Mouse (Mus musculus): ENCODE results near the gene Cdk5r2.

The Cdk5r2 gene

GRCm38 (mm10) chr1:74851001-74851775 lies 3.5 kb upstream of the Cdk5r2 start:
- in situ Hi-C loops (cut with MboI), result no loop called here

DNA sequence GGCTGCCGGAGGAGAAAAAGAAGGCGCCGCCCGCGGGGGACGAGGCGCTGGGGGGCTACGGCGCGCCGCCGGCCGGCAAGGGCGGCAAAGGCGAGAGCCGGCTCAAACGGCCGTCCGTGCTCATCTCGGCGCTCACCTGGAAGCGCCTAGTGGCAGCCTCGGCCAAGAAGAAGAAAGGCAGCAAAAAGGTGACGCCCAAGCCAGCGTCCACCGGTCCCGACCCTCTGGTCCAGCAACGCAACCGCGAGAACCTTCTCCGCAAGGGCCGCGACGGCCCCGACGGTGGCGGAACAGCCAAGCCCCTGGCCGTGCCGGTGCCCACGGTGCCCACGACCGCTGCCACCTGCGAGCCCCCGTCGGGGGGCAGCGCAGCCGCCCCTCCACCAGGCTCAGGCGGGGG lies 422 bp downstream of the Cdk5r2 start:
- in situ Hi-C loops (cut with MboI), result no loop called here

- in situ Hi-C loops (cut with MboI), result no loop called here
Measured at GRCm38 (mm10) chr1:74855651-74856438, 1.1 kb downstream of the Cdk5r2 start.

DNA sequence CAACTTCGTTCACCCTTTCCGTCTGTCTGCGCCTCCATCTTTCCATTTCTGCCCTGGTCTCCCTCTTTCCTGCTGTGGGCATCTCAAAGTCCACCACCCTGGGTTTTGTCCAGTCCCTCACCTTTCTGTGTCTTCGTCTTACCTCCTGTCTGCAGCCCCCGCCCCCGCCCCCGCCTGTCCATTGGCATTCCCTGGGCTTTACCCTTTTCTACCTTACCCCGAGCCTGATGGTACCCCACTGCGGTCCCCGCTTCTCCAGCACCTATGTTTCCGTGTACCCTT lies 1.6 kb downstream of the Cdk5r2 start:
- in situ Hi-C loops (cut with MboI), result no loop called here

GRCm38 (mm10) chr1:74856791-74857190 lies 2.1 kb downstream of the Cdk5r2 start:
- in situ Hi-C loops (cut with MboI), result no loop called here

DNA sequence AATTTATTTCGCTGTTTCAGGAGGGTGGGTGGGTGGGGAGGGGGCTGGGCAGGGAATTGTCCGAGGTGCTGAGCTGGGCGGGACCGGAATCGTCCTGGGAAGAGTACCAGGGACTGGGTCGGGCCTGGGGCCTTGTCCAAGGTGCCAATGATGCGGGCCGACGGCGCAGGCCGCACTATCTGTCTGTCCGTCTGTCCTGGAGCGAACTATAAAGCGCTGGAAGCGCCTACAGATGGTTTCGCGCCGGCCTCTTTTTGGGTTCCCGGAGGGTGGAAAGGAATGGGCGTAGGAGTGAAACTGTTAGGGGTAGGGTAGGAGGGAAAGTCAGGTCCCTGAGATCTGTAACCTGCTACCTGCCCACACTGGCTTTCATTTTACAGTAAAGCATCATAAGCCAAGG lies 2.5 kb downstream of the Cdk5r2 start:
- in situ Hi-C loops (cut with MboI), result no loop called here

GRCm38 (mm10) chr1:74857677-74858076 lies 2.9 kb downstream of the Cdk5r2 start:
- in situ Hi-C loops (cut with MboI), result no loop called here

DNA sequence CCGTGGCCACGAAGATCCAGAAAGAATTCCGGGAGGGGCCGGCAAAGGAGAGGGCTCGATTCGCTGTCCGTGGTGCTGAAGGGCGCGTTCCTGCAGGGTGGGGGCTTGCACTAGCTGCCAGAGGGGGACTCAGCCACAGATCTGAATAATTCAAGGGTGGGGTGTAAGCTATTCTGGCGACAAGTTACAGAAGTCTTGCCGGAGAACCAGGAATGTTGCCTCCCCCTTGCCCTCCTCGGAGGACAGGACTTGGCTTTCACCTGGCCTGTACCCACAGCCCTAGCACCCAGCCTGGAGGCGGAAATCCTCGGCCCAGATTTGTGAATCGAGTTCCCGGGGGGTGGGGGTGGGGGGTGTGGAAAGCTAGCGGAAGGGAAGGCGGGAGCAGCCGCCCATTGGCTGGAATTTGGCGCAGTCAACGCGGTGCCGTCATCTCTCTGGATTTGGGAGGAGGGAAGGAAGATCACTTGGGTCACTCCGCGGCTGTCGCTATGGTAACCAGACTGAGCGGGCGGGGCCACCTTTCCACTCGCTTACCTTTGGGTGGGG lies 3.5 kb downstream of the Cdk5r2 start:
- in situ Hi-C loops (cut with MboI), result no loop called here

DNA sequence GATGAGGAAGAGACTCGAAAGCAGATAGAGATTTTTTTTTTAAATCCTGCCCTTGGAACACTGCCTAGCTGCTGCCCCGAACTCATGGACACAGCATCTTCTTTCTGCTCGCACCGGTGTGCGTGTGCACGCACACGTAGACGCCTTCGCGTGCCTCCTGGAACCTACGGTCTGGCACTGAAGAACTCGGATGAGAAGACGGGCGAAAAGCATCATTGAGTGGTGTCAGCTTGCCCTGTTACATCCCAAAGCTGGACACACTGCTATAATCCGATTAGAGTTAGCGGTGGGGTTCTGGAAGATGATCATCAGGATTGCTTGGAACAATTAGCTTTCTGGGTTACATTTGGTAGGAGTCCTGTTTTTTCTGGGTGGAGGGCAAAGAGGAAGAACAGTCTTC lies 4.1 kb downstream of the Cdk5r2 start:
- in situ Hi-C loops (cut with MboI), result no loop called here

GRCm38 (mm10) chr1:74859223-74859984 lies 4.7 kb downstream of the Cdk5r2 start:
- in situ Hi-C loops (cut with MboI), result no loop called here

GRCm38 (mm10) chr1:74861783-74862182 lies 7.0 kb downstream of the Cdk5r2 start:
- in situ Hi-C loops (cut with MboI), result no loop called here

DNA sequence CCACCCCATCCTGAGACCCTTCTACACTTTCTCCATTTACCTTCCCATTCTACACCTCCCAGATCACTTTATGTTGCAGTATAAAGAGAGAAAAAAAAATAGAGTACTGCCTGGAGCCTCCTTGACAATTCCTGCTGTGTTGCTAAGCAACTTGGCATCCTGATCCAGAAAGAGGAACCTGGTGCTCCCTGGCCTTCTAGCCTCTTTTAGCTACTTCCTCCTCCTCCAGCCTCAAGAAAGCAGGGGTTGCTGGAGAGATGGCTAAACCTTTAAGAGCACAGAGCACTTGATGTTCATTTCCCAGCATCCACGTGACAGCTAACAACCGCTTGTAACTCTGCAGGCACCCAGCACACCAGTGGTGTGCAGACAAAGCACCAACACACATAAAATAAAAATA lies 17.5 kb downstream of the Cdk5r2 start:
- in situ Hi-C loops (cut with MboI), result no loop called here

- in situ Hi-C loops (cut with MboI), result no loop called here
Measured at GRCm38 (mm10) chr1:74877199-74877598, 22.5 kb downstream of the Cdk5r2 start.

DNA sequence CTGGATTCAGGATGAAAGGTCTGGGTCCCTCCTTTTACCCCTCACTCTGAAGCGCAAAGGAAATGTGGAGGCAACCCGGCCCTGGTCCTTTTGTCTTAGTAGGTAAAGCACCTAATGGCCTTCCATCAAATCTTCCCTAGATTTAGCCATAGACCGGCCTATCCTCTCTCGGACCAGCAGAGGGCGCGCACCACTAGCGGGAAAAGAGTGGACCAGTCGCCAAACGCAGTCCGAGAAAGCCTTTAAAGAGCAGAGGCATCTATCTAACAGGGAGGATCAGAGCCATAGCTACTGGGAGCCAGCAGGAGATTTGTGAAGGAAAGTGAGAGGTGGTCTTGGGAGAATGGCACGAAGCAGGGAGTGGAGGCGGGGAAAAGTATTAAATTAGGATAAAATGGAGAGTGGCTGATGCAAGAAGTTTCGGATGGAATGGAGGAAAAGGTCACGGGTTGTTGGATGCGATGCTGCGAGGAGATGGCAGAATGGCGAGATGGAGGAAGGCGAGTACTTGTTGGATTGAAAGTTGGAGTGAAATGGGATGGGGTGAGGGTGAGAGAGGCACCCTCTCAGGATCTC lies 26.1 kb downstream of the Cdk5r2 start:
- in situ Hi-C loops (cut with MboI), result no loop called here

DNA sequence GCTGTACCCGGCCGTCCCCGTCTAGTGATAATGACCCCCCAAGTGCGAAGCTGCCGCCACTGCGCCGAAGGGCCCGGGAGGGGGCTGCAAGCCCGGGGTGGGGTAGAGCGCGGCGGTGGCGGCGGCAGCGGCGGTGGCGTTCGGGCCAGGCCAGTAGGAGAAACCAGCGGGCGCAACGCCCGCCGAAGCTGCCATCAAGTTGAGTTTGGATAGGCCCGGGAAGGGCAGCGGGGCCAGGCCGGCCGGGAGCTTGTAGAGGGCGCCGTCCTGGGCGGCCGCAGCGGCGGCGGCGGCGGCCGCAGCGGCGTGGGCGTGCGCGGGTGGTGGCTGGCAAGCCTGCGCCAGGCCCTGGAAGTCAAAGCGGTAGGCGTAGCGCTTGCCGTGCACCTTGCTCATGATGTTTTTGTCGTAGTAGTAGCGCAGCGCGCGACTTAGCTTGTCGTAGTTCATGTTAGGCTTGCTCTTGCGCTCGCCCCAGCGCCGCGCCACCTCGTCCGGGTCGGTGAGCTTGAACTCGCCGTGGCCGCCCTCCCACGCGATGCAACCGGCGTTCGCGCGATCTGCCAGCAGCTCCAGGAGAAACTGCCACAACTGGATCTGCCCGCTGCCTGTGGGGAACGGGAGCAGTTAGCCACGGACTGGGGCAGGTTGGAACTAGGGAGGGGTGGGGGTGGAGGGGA lies 27.5 kb downstream of the Cdk5r2 start:
- in situ Hi-C loops (cut with MboI), result no loop called here

GRCm38 (mm10) chr1:74882828-74883227 lies 28.1 kb downstream of the Cdk5r2 start:
- in situ Hi-C loops (cut with MboI), result no loop called here

DNA sequence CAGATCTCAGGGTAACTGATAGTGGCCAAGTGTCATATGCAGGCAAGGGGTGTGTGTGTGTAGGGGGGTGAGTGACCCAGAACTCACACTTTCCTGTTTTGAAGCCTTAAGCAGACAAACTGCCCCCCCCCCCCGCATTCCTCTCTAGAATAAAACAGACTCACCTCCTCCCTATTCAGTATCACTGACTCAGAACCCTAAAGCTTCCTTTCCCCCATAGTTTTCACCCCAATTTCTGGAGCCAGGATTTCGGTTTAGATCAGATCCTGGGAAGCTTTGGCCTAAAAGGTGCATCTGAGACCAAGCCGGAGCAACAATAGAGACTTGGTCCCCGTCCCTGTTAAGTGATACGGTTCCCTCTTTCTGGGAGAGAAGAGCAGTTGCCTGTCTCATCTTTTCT lies 28.7 kb downstream of the Cdk5r2 start:
- in situ Hi-C loops (cut with MboI), result no loop called here

- in situ Hi-C loops (cut with MboI), result no loop called here
Measured at GRCm38 (mm10) chr1:74884196-74885141, 29.7 kb downstream of the Cdk5r2 start.

GRCm38 (mm10) chr1:74885369-74886042 lies 30.8 kb downstream of the Cdk5r2 start, which contains the start of gene Fev:
Gene Fev, minus strand, starts transcription at chr1:74885419.
- in situ Hi-C loops (cut with MboI), result no loop called here

DNA sequence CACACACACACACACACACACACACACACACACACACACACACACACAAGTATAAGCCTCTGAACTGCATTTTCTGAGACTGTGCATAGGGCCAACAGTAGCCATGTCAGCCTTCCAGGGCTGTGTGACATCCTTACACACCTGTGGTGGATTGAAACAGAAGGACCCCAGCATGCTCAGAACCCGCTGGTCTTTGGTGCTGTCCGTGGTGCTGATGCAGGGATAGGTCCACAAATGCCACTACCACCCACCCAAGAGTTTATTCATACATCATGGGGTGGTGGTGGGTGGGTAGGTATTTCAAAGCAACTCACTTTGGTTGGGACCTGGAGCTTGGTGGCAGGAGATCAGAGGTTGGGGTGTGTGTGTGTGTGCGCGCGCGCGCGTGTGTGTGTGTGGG lies 36.8 kb downstream of the Cdk5r2 start:
- in situ Hi-C loops (cut with MboI), result no loop called here

All from mature B cell (primary cell).